Mouse (Mus musculus) heart, embryonic 12.5 days (tissue): ENCODE data around the gene Glipr2. TPM values are rescaled to one million over a fixed set of nuclear protein-coding genes. Genes with fewer than 3 reads are reported as not detected.

Experiments used
- ATAC-seq: fragments of 200-750 bp; cut with Nextera tagmentation; 2 replicates; pipeline ENCODE4 v1.8.0; 2017; ENCODE audit warnings: moderate TSS enrichment, moderate library complexity; ENCODE audit not compliant: insufficient number of reproducible peaks, low FRiP score
- H3K27ac ChIP-seq: fragments of 300-500 bp; sonication (generic); 2 replicates; pipeline ENCODE4 v1.5.1; 2016; ENCODE audit warnings: mild to moderate bottlenecking, moderate library complexity; ENCODE audit not compliant: poor library complexity, severe bottlenecking
- H3K27me3 ChIP-seq: fragments of 300-500 bp; sonication (generic); replicated peaks from 2 replicates; pipeline ENCODE4 v1.6.1; 2016; ENCODE audit warnings: mild to moderate bottlenecking, moderate library complexity
- H3K36me3 ChIP-seq: fragments of 300-500 bp; sonication (generic); 2 replicates; pipeline ENCODE4 v1.6.1; 2016; ENCODE audit warnings: mild to moderate bottlenecking, moderate library complexity
- H3K4me1 ChIP-seq: fragments of 300-500 bp; sonication (generic); replicated peaks from 2 replicates; pipeline ENCODE4 v1.6.1; 2016; ENCODE audit warnings: mild to moderate bottlenecking
- H3K4me2 ChIP-seq: fragments of 300-500 bp; sonication (generic); 2 replicates; pipeline ENCODE4 v1.6.1; 2016; ENCODE audit warnings: mild to moderate bottlenecking, moderate library complexity
- H3K4me3 ChIP-seq: fragments of 300-500 bp; sonication (generic); 2 replicates; pipeline ENCODE4 v1.5.1; 2016; ENCODE audit warnings: mild to moderate bottlenecking
- H3K9ac ChIP-seq: fragments of 300-500 bp; sonication (generic); 2 replicates; pipeline ENCODE4 v1.6.1; 2016; ENCODE audit warnings: mild to moderate bottlenecking, moderate library complexity
- H3K9me3 ChIP-seq: fragments of 300-500 bp; sonication (generic); replicated peaks from 2 replicates; pipeline ENCODE4 v1.6.1; 2016; ENCODE audit warnings: mild to moderate bottlenecking, moderate library complexity
- WGBS: fragments of 180-500 bp; shearing (Covaris S2); methylation state at CpG from one replicate; pipeline ENCODE4 v1.1.7; 2016; 5-methylcytosine and 5-hydroxymethylcytosine counted together
- polyA plus RNA-seq: library from polyadenylated mRNA; unstranded; fragments of >200 nt; fragmentation: Nextera tagmentation; extraction: Ambion mirVana; gene quantifications from 2 replicates; pipeline ENCODE4 v1.2.1, GENCODE M21; 2016

Glipr2 gene
- polyA plus RNA-seq, 1 experiment from 2014 or later = 95.7 TPM

DNA sequence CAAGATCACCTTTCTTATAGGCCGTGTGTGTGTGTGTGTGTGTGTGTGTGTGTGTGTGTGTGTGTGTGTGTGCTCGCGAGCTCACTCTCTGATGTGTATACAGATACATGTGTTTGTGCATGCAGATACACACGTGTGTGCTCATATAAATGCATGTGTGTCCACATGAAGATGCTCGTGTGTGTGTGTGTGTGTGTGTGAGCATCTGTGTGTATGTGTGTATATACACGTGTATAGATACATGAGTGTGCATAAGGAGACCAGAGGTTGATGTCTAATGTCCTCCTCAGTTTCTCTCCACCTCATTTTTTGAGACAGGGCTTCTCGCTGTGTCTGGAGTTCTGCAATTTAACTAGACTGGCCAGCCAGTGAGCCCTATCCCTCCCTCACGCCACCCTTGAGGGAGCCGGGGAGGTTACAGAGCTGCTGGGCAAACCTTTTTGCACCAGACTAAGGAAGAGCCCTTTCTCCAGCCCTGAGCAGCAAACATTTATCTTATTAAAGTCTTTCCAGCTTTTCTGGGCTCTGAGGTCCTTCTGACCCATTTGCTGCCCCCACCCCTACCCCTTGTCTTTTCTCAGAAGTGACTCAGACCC, 14.4 kb downstream of the Glipr2 start:
- H3K4me2 ChIP-seq = peak overlapping the region; percentile 54
- peak overlapping the region; percentile 40; the same call in 1 of the 2 replicates for H3K9ac ChIP-seq
- no peaks in the 10 kb centered on the region for H3K9me3 ChIP-seq
- no peak; the same call in 1 of the 2 replicates for ATAC-seq
- peaks cover 24% of the 10 kb centered on the region for H3K36me3 ChIP-seq
- H3K27me3 ChIP-seq = no peaks in the 10 kb centered on the region
- WGBS = 50% methylated on average over 9 of the region's 9 CpGs
- H3K4me3 ChIP-seq = no peak overlapping the region
- peaks cover 47% of the 10 kb centered on the region for H3K4me1 ChIP-seq
- H3K27ac ChIP-seq = peak overlapping the region; percentile 84

- Histone ChIP-seq H3K9ac (peak overlapping the region; percentile 40; the same call in 1 of the 2 replicates), H3K4me2 (peak overlapping the region; percentile 54), H3K36me3 (peaks cover 25% of the 10 kb centered on the region), H3K27me3 (no peaks in the 10 kb centered on the region), H3K27ac (peak overlapping the region; percentile 84), H3K9me3 (no peaks in the 10 kb centered on the region), H3K4me1 (peaks cover 47% of the 10 kb centered on the region), H3K4me3 (no peak overlapping the region)
- 3% methylated on average over 8 of the region's 8 CpGs for WGBS
- ATAC-seq = peak; percentile 74
Measured at GRCm38 (mm10) chr4:43972137-43972591, 15.0 kb downstream of the Glipr2 start.

GRCm38 (mm10) chr4:43973526-43973981, 16.4 kb downstream of the Glipr2 start:
- 48% methylated on average over 4 of the region's 4 CpGs for WGBS
- H3K9me3 ChIP-seq = no peaks in the 10 kb centered on the region
- no peak overlapping the region for H3K4me2 ChIP-seq
- ATAC-seq = peak; percentile 19; the same call in 1 of the 2 replicates
- H3K4me1 ChIP-seq = peaks cover 44% of the 10 kb centered on the region
- no peak overlapping the region for H3K4me3 ChIP-seq
- no peaks in the 10 kb centered on the region for H3K27me3 ChIP-seq
- H3K9ac ChIP-seq = no peak overlapping the region
- H3K27ac ChIP-seq = peak overlapping the region; percentile 32; the same call in 1 of the 2 replicates
- peaks cover 28% of the 10 kb centered on the region for H3K36me3 ChIP-seq

DNA sequence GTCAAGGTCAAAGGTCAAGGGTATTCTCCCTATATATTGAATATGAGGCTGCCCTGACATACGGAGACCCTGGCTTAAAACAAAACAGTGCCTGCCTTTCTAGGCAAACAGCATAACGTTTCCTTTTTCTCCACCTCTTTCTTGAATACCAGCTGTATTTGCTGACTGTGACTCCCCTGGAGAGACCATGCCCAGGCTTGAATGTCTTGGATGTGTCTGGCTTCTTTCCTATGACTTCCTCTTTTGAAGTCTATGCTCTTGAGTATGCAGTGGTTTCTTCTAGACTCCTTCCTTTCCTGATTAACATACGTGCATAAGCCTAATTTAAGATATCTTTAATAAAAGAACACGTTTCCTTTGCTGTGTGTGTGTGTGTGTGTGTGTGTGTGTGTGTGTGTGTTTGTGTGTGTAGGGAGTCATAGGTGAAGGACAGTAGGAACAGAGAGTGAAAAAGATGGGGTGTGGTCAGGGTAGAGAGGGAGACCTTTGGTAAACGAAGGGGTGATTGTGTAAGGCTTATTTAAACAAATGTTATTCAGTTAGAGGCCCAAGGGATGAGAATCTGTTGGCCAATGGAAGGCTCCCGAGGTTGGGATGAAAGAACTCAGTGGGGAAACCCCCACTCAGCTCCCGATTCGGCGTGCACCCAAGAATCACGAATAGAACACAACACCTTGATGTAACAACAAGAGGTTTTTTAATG, 17.9 kb downstream of the Glipr2 start:
- Histone ChIP-seq H3K9ac (no peak overlapping the region), H3K4me3 (no peak overlapping the region), H3K4me2 (no peak overlapping the region), H3K9me3 (no peaks in the 10 kb centered on the region), H3K4me1 (peaks cover 42% of the 10 kb centered on the region), H3K36me3 (peaks cover 27% of the 10 kb centered on the region), H3K27ac (no peak overlapping the region), H3K27me3 (no peaks in the 10 kb centered on the region)
- 81% methylated on average over 10 of the region's 10 CpGs for WGBS
- no peak for ATAC-seq

- Histone ChIP-seq H3K4me1 (peaks cover 36% of the 10 kb centered on the region), H3K27me3 (no peaks in the 10 kb centered on the region), H3K4me3 (no peak overlapping the region), H3K36me3 (peaks cover 17% of the 10 kb centered on the region), H3K9ac (no peak overlapping the region), H3K4me2 (no peak overlapping the region), H3K27ac (no peak overlapping the region), H3K9me3 (no peaks in the 10 kb centered on the region)
- 85% methylated on average over 6 of the region's 6 CpGs for WGBS
- no peak for ATAC-seq
Measured at GRCm38 (mm10) chr4:43976223-43976740, 19.1 kb downstream of the Glipr2 start.

GRCm38 (mm10) chr4:43978521-43979443, 21.6 kb downstream of the Glipr2 start:
- 38% methylated on average over 17 of the region's 17 CpGs for WGBS
- ATAC-seq = no peak
- Histone ChIP-seq H3K4me3 (no peak overlapping the region), H3K4me1 (peaks cover 20% of the 10 kb centered on the region), H3K9me3 (no peaks in the 10 kb centered on the region), H3K27ac (peak overlapping the region; percentile 34; the same call in 1 of the 2 replicates), H3K4me2 (no peak overlapping the region), H3K36me3 (peaks cover 15% of the 10 kb centered on the region), H3K27me3 (peaks cover 5% of the 10 kb centered on the region; the same call in 1 of the 2 replicates), H3K9ac (no peak overlapping the region)

GRCm38 (mm10) chr4:43979746-43980145, 22.5 kb downstream of the Glipr2 start:
- Histone ChIP-seq H3K4me2 (no peak overlapping the region), H3K27me3 (peaks cover 5% of the 10 kb centered on the region; the same call in 1 of the 2 replicates), H3K36me3 (peaks cover 14% of the 10 kb centered on the region), H3K4me1 (peaks cover 20% of the 10 kb centered on the region), H3K4me3 (no peak overlapping the region), H3K9me3 (no peaks in the 10 kb centered on the region), H3K27ac (no peak overlapping the region), H3K9ac (no peak overlapping the region)
- ATAC-seq = no peak
- WGBS = 81% methylated on average over 3 of the region's 3 CpGs

GRCm38 (mm10) chr4:43980236-43980635, 23.0 kb downstream of the Glipr2 start:
- WGBS = 81% methylated on average over 4 of the region's 4 CpGs
- Histone ChIP-seq H3K4me1 (peaks cover 20% of the 10 kb centered on the region), H3K27me3 (peaks cover 5% of the 10 kb centered on the region; the same call in 1 of the 2 replicates), H3K27ac (no peak overlapping the region), H3K4me3 (no peak overlapping the region), H3K9me3 (no peaks in the 10 kb centered on the region), H3K4me2 (no peak overlapping the region), H3K9ac (no peak overlapping the region), H3K36me3 (peaks cover 14% of the 10 kb centered on the region)
- no peak for ATAC-seq

DNA sequence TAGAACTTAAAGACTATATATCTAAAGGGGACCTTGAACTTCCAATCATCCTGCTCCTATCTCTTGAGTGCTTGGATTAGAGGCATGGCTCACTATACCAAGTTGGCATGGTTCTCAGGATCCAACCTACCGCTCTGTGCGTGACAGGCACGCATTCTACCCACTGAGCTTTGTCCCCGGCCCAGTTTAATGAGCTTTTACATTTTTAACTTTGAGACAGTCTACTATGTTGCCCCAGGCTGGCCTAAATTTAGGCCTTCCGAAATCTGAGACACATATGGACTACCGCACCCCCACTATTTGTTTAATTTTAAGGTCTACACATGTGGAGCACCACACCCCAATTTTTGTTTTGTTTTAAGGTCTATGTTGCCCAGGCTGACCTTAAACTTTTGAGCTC, 23.6 kb downstream of the Glipr2 start:
- no peak overlapping the region for H3K4me3 ChIP-seq
- peaks cover 20% of the 10 kb centered on the region for H3K4me1 ChIP-seq
- whole genome bisulfite sequencing = 94% methylated on average over 6 of the region's 6 CpGs
- no peak for ATAC-seq
- no peak overlapping the region for H3K9ac ChIP-seq
- H3K36me3 ChIP-seq = peaks cover 13% of the 10 kb centered on the region
- H3K27me3 ChIP-seq = peaks cover 5% of the 10 kb centered on the region; the same call in 1 of the 2 replicates
- no peak overlapping the region for H3K4me2 ChIP-seq
- H3K27ac ChIP-seq = no peak overlapping the region
- H3K9me3 ChIP-seq = no peaks in the 10 kb centered on the region

DNA sequence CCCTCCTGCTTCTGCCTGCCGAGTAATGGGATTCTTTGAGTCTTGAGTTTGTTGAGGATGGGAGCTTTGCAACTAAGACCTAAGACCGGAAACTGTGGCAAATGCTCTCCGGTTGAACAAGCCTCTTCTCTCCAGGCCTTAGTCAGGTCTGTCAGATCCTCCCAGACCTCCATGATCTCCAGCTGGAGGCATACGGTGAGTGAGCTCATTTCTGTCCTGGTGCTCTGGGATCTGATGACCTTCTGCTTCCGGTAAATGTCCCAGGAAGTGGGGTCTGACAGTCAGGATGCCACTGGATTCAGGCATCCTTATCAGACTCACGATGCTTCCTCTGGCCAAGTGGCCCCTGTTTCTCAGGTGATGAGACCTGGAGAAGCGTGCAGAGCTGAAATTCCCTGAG, 24.1 kb downstream of the Glipr2 start:
- Histone ChIP-seq H3K4me2 (no peak overlapping the region), H3K36me3 (peaks cover 9% of the 10 kb centered on the region), H3K27me3 (peaks cover 5% of the 10 kb centered on the region; the same call in 1 of the 2 replicates), H3K4me1 (peaks cover 20% of the 10 kb centered on the region), H3K27ac (no peak overlapping the region), H3K4me3 (no peak overlapping the region), H3K9ac (no peak overlapping the region), H3K9me3 (no peaks in the 10 kb centered on the region)
- WGBS = 68% methylated on average over 7 of the region's 7 CpGs
- ATAC-seq = no peak
